Comparison of ENCODE assay signal across 8 mouse cellular contexts in the genomic region with DNA sequence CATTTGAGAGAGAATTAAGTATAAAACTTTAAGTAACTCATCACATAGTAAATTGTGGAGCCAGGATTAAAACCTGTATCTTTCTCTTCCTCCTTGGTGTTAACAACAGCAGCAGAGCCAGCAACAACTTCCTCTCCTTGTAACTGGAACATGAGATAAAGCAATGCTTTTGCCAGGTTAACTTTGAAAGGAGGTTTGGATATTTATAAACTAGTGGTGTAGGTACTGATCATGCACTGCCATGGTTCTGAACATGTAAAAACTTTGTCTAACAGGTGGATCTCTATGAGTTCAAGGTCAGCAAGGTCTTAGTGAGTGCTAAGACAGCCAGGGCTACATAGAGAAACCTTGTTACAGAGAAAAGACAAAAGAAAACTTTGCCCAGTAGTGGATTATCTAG. TPM values are rescaled to one million over a fixed set of nuclear protein-coding genes. Genes with fewer than 3 reads are reported as not detected.
DNase-seq lines count a peak whose midpoint lies in the region; ATAC-seq and TF ChIP-seq lines count a peak whose summit lies in the region.

No protein-coding gene starts in this region.

- TF ChIP-seq CTCF in heart, adult 2 months (IDR thresholded peaks at IDR 0.05) = no peak
- TF ChIP-seq CTCF in hindbrain, postnatal 0 days (IDR thresholded peaks at IDR 0.05; ENCODE audit: low read depth) = no peak

- no peaks in the 10 kb centered on the region for H3K27me3 ChIP-seq in heart, adult 2 months (ENCODE audit: control insufficient read depth, insufficient read depth, low read length)
- H3K27me3 ChIP-seq in forebrain, embryonic 10.5 days (ENCODE audit: poor library complexity, severe bottlenecking) = no peaks in the 10 kb centered on the region
- no peaks in the 10 kb centered on the region for H3K27me3 ChIP-seq in hindbrain, postnatal 0 days (ENCODE audit: insufficient read depth, low read length)
- no peaks in the 10 kb centered on the region for H3K27me3 ChIP-seq in midbrain, embryonic 14.5 days (ENCODE audit: control insufficient read depth, insufficient read depth, low read length)

- no peak for TF ChIP-seq POLR2A in heart, adult 2 months (IDR thresholded peaks at IDR 0.05; ENCODE audit: insufficient read depth, low read depth, low read length)

- peak overlapping the region; percentile 92 for H3K27ac ChIP-seq in heart, adult 2 months
- H3K27ac ChIP-seq in forebrain, embryonic 10.5 days = no peak overlapping the region
- no peak overlapping the region for H3K27ac ChIP-seq in hindbrain, postnatal 0 days
- no peak overlapping the region for H3K27ac ChIP-seq in midbrain, embryonic 14.5 days (replicated peaks; ENCODE audit: low read depth, low read length)

- no peak for DNase-seq in heart, adult 2 months
- DNase-seq in heart, postnatal 25 days (ENCODE audit: low spot score) = no peak
- no peak for DNase-seq in forebrain, embryonic 10.5 days (ENCODE audit: extremely low spot score, low spot score)
- no peak for DNase-seq in hindbrain, postnatal 0 days (ENCODE audit: low spot score)
- DNase-seq in midbrain, embryonic 14.5 days = no peak
- DNase-seq in cerebellum, adult 11 months = no peak
- no peak for DNase-seq in layer of hippocampus, postnatal 25 days (ENCODE audit: extremely low spot score in 1 of 2, low spot score in 1 of 2)
- no peak for DNase-seq in urinary bladder, postnatal 36 days (ENCODE audit: low spot score in 2 of 2)

- no peak for ATAC-seq in hindbrain, postnatal 0 days
- ATAC-seq in midbrain, embryonic 14.5 days (ENCODE audit: low FRiP score, low TSS enrichment) = no peak

- intact Hi-C loops in heart, adult 2 months (cut with DNase I) = loop anchor here (2.0 kb wide), 1 partner anchor 30 kb away; no protein-coding TSS in a partner anchor
- intact Hi-C loops in heart, postnatal 25 days (cut with DNase I) = no loop called here

- no peaks in the 10 kb centered on the region for H3K9me3 ChIP-seq in forebrain, embryonic 10.5 days
- no peaks in the 10 kb centered on the region for H3K9me3 ChIP-seq in hindbrain, postnatal 0 days (ENCODE audit: low read length)
- H3K9me3 ChIP-seq in midbrain, embryonic 14.5 days (ENCODE audit: control insufficient read depth, low read length) = no peaks in the 10 kb centered on the region

- peak overlapping the region; percentile 77 for H3K4me3 ChIP-seq in heart, adult 2 months
- peak overlapping the region; percentile 77 for H3K4me3 ChIP-seq in forebrain, embryonic 10.5 days
- peak overlapping the region; percentile 37 for H3K4me3 ChIP-seq in hindbrain, postnatal 0 days (ENCODE audit: low read length)
- H3K4me3 ChIP-seq in midbrain, embryonic 14.5 days (replicated peaks; ENCODE audit: low read depth, low read length) = peak overlapping the region; percentile 39

- TF ChIP-seq EP300 in heart, adult 2 months (IDR thresholded peaks at IDR 0.05; ENCODE audit: insufficient read depth, low read depth, low read length) = no peak

- H3K79me2 ChIP-seq in heart, adult 2 months (replicated peaks; ENCODE audit: control insufficient read depth, insufficient read depth, low read length) = peaks cover 6% of the 10 kb centered on the region; the same call in 1 of the 2 replicates

- H3K4me1 ChIP-seq in heart, adult 2 months (ENCODE audit: control insufficient read depth, insufficient read depth, low read length) = peaks cover 7% of the 10 kb centered on the region
- H3K4me1 ChIP-seq in forebrain, embryonic 10.5 days = peaks cover 44% of the 10 kb centered on the region
- peaks cover 14% of the 10 kb centered on the region; the same call in 1 of the 2 replicates for H3K4me1 ChIP-seq in hindbrain, postnatal 0 days (ENCODE audit: insufficient read depth, low read length)
- H3K4me1 ChIP-seq in midbrain, embryonic 14.5 days (ENCODE audit: control insufficient read depth, insufficient read depth, low read length) = peaks cover 19% of the 10 kb centered on the region

- H3K36me3 ChIP-seq in heart, adult 2 months (ENCODE audit: control insufficient read depth, insufficient read depth, low read length) = peaks cover 12% of the 10 kb centered on the region
- peaks cover 23% of the 10 kb centered on the region for H3K36me3 ChIP-seq in forebrain, embryonic 10.5 days (replicated peaks)
- no peaks in the 10 kb centered on the region for H3K36me3 ChIP-seq in hindbrain, postnatal 0 days (ENCODE audit: insufficient read depth, low read length)
- H3K36me3 ChIP-seq in midbrain, embryonic 14.5 days (ENCODE audit: control insufficient read depth, insufficient read depth, low read length) = no peaks in the 10 kb centered on the region

- peak overlapping the region; percentile 67 for H3K4me2 ChIP-seq in hindbrain, postnatal 0 days (ENCODE audit: low read depth, low read length)
- H3K4me2 ChIP-seq in midbrain, embryonic 14.5 days (ENCODE audit: low read length) = peak overlapping the region; percentile 80

- no peak overlapping the region; the same call in 1 of the 2 replicates for H3K9ac ChIP-seq in heart, adult 2 months (ENCODE audit: low read depth, low read length)
- H3K9ac ChIP-seq in hindbrain, postnatal 0 days (replicated peaks; ENCODE audit: low read length) = peak overlapping the region; percentile 40
- H3K9ac ChIP-seq in midbrain, embryonic 14.5 days (replicated peaks; ENCODE audit: low read length) = peak overlapping the region; percentile 18

RNA-seq across cellular contexts. Expression of gene Bmpr2, which starts 3.4 kb away (rescaled TPM):
- total RNA-seq in heart, adult 2 months (2021) = 10 to 100 TPM; 40.4 to 45.4 TPM
- 8.2 and 20.4 TPM in 2 replicates for polyA plus RNA-seq in heart, adult 2 months (2012; rRNA removed)
- total RNA-seq in heart, postnatal 25 days (2021) = 10 to 100 TPM; 39.2 to 46.7 TPM
- 5.4 and 5.9 TPM in 2 replicates for polyA plus RNA-seq in forebrain, embryonic 10.5 days (2016; fragmentation: Nextera tagmentation; extraction: Ambion mirVana)
- 56.2 and 59.8 TPM in 2 replicates for total RNA-seq in hindbrain, postnatal 0 days (2014; rRNA removed)
- 9.2 and 9.3 TPM in 2 replicates for polyA plus RNA-seq in hindbrain, postnatal 0 days (2015; fragmentation: Nextera tagmentation; extraction: Ambion mirVana)
- 19.0 TPM in 2 replicates for polyA plus RNA-seq in midbrain, embryonic 14.5 days (2014; fragmentation: Nextera tagmentation; extraction: Ambion mirVana)
- total RNA-seq in layer of hippocampus, postnatal 25 days (2021) = 10 to 100 TPM; 83.2 to 97.1 TPM
